Mouse (Mus musculus) heart, postnatal 25 days (tissue): Measurements from ENCODE around the gene Mas1. TPM values are rescaled to one million over a fixed set of nuclear protein-coding genes. Genes with fewer than 3 reads are reported as not detected.
A peak's percentile ranks its signal among the peaks of the same experiment; 100 is the strongest.

Source experiments
- DNase-seq: peaks from one replicate; pipeline ENCODE4 v3.0.0; 2022; ENCODE audit warnings: low spot score
- intact Hi-C: fragments of 180-260 bp; cut with DNase I; formaldehyde crosslinking; loops from one replicate; pipeline ENCODE4 v1.15.1; 2025
- total RNA-seq, 2 experiments: library from RNA; stranded (reverse); gene quantifications; 2 replicates each; pipeline ENCODE4 v1.2.3; 2021

Mas1 gene
- total RNA-seq, 2 experiments from 2014 or later, result 0.42 to 1.8 TPM

GRCm38 (mm10) chr17:12880178-12880577 is 12.2 kb upstream of the Mas1 start:
- intact Hi-C loops, result loop anchor here (2.0 kb wide), 1 partner anchor 117 kb away; no protein-coding TSS in a partner anchor
- peak; percentile 57 for DNase-seq

- intact Hi-C loops, result loop anchor here (5.0 kb wide), 1 partner anchor 137 kb away; no protein-coding TSS in a partner anchor
- DNase-seq, result no peak
Observed at GRCm38 (mm10) chr17:12875734-12876133, 7.8 kb upstream of the Mas1 start, which contains the start of gene Mrgprh. TSS of gene Mrgprh (plus strand) at chr17:12876034.

GRCm38 (mm10) chr17:12872275-12873028 is 4.5 kb upstream of the Mas1 start:
- DNase-seq, result no peak
- intact Hi-C loops, result no loop called here

- intact Hi-C loops, result no loop called here
- no peak for DNase-seq
Observed at GRCm38 (mm10) chr17:12868640-12869039, 697 bp upstream of the Mas1 start.

- intact Hi-C loops, result no loop called here
- DNase-seq, result no peak
Observed at GRCm38 (mm10) chr17:12866853-12867252, 1.1 kb downstream of the Mas1 start.

GRCm38 (mm10) chr17:12865407-12865806 is 2.5 kb downstream of the Mas1 start:
- no peak for DNase-seq
- intact Hi-C loops, result no loop called here

GRCm38 (mm10) chr17:12864111-12864510 is 3.8 kb downstream of the Mas1 start:
- intact Hi-C loops, result no loop called here
- no peak for DNase-seq

- intact Hi-C loops, result no loop called here
- no peak for DNase-seq
Observed at GRCm38 (mm10) chr17:12859006-12859520, 8.9 kb downstream of the Mas1 start.

- DNase-seq, result no peak
- intact Hi-C loops, result no loop called here
Observed at GRCm38 (mm10) chr17:12858072-12858471, 9.9 kb downstream of the Mas1 start.

- DNase-seq, result no peak
- intact Hi-C loops, result no loop called here
Observed at GRCm38 (mm10) chr17:12857395-12857794, 10.5 kb downstream of the Mas1 start.

- intact Hi-C loops, result no loop called here
- DNase-seq, result no peak
Observed at GRCm38 (mm10) chr17:12854386-12854785, 13.6 kb downstream of the Mas1 start.

GRCm38 (mm10) chr17:12853821-12854220 is 14.1 kb downstream of the Mas1 start:
- intact Hi-C loops, result no loop called here
- no peak for DNase-seq

GRCm38 (mm10) chr17:12851689-12852088 is 16.3 kb downstream of the Mas1 start:
- DNase-seq, result no peak
- intact Hi-C loops, result no loop called here

- DNase-seq, result no peak
- intact Hi-C loops, result no loop called here
Observed at GRCm38 (mm10) chr17:12849778-12850382, 18.1 kb downstream of the Mas1 start.

- intact Hi-C loops, result no loop called here
- DNase-seq, result no peak
Observed at GRCm38 (mm10) chr17:12847736-12848135, 20.2 kb downstream of the Mas1 start.

- no peak for DNase-seq
- intact Hi-C loops, result no loop called here
Observed at GRCm38 (mm10) chr17:12846474-12846873, 21.5 kb downstream of the Mas1 start.

GRCm38 (mm10) chr17:12845862-12846261 is 22.1 kb downstream of the Mas1 start:
- intact Hi-C loops, result no loop called here
- no peak for DNase-seq

- no peak for DNase-seq
- intact Hi-C loops, result no loop called here
Observed at GRCm38 (mm10) chr17:12844540-12844939, 23.4 kb downstream of the Mas1 start.

GRCm38 (mm10) chr17:12843826-12844225 is 24.1 kb downstream of the Mas1 start:
- intact Hi-C loops, result no loop called here

GRCm38 (mm10) chr17:12839475-12840267 is 28.3 kb downstream of the Mas1 start:
- DNase-seq, result no peak
- intact Hi-C loops, result no loop called here

More at GRCm38 (mm10) chr17:12843826-12844225, 24.1 kb downstream of the Mas1 start:
- DNase-seq, result no peak
